Mouse (Mus musculus): Measurements from ENCODE around the gene C530008M17Rik.

DNA sequence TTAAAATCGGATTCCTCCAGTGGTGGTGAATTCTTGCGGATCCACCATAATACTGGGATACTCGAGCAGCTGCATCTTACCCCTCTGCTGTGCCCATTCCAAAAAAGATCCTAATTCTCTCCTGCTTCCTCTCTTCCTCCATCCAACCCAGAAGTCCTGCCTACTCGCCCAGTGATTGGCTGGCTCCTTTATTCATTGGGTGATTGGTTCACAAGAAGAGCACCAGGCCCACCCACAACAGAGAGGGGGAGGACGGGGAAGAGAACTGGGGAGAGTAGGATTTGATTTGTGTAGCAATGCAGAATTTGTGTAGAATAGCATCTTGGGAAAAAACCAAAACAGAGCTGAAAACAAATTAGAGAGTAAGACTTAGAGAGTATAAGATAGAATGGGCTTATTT, 180.7 kb downstream of the C530008M17Rik start:
- TF ChIP-seq POLR2A (IDR thresholded peaks at IDR 0.05; ENCODE audit: borderline replicate concordance, low read depth, low read length) = no peak
- TF ChIP-seq CTCF (IDR thresholded peaks at IDR 0.05; ENCODE audit: low read depth, low read length) = no peak

Data from bone marrow macrophage, adult 2 months (primary cell).